Mouse (Mus musculus) kidney, postnatal 14 days (tissue): Measurements from ENCODE around the gene Entpd5.

ENCODE experiments used
- DNase-seq: peaks from one replicate; pipeline ENCODE4 v3.0.0; 2022; ENCODE audit warnings: mixed read lengths

Gene Entpd5

GRCm38 (mm10) chr12:84408819-84409507 is at the start of gene Entpd5, which contains the start of gene Bbof1:
Entpd5 (minus strand) TSS chr12:84409029.
Bbof1 (plus strand) TSS chr12:84409071.
- DNase-seq = peak; percentile 94

GRCm38 (mm10) chr12:84456911-84457310 is 48.1 kb upstream of the Entpd5 start:
- no peak for DNase-seq

- DNase-seq = no peak
These were observed 43.0 kb upstream of the Entpd5 start for GRCm38 (mm10) chr12:84451801-84452200.

GRCm38 (mm10) chr12:84450718-84451646 is 42.2 kb upstream of the Entpd5 start, which contains the start of the genes Aldh6a1 and Lin52:
Aldh6a1 (minus strand) TSS chr12:84451004.
Lin52 (plus strand) TSS chr12:84451422.
- DNase-seq = peak; percentile 99

- peak; percentile 75 for DNase-seq
These were observed 41.5 kb upstream of the Entpd5 start for GRCm38 (mm10) chr12:84450351-84450717.

GRCm38 (mm10) chr12:84449887-84450286 is 41.1 kb upstream of the Entpd5 start:
- DNase-seq = peak; percentile 15

- peak; percentile 26 for DNase-seq
These were observed 39.4 kb upstream of the Entpd5 start for GRCm38 (mm10) chr12:84448181-84448580.

- DNase-seq = peak; percentile 28
These were observed 38.6 kb upstream of the Entpd5 start for GRCm38 (mm10) chr12:84447386-84447785.

- DNase-seq = no peak
These were observed 33.7 kb upstream of the Entpd5 start for GRCm38 (mm10) chr12:84442526-84442925.

GRCm38 (mm10) chr12:84438697-84439096 is 29.9 kb upstream of the Entpd5 start:
- no peak for DNase-seq

- no peak for DNase-seq
These were observed 21.0 kb upstream of the Entpd5 start for GRCm38 (mm10) chr12:84429825-84430224.

- DNase-seq = no peak
These were observed 15.2 kb upstream of the Entpd5 start for GRCm38 (mm10) chr12:84423990-84424389.

GRCm38 (mm10) chr12:84417605-84417922 is 8.7 kb upstream of the Entpd5 start:
- DNase-seq = no peak

GRCm38 (mm10) chr12:84416834-84417604 is 8.2 kb upstream of the Entpd5 start, which contains the start of gene Rnf113a2:
Rnf113a2 (plus strand) TSS chr12:84417196.
- peak; percentile 91 for DNase-seq

- no peak for DNase-seq
These were observed 683 bp downstream of the Entpd5 start for GRCm38 (mm10) chr12:84407874-84408818.

- no peak for DNase-seq
These were observed 1.6 kb downstream of the Entpd5 start for GRCm38 (mm10) chr12:84407259-84407658.

- DNase-seq = no peak
These were observed 4.3 kb downstream of the Entpd5 start for GRCm38 (mm10) chr12:84404541-84404940.

GRCm38 (mm10) chr12:84402923-84403322 is 5.9 kb downstream of the Entpd5 start:
- DNase-seq = peak; percentile 42

- peak; percentile 63 for DNase-seq
These were observed 8.2 kb downstream of the Entpd5 start for GRCm38 (mm10) chr12:84400653-84401052.

GRCm38 (mm10) chr12:84400068-84400467 is 8.8 kb downstream of the Entpd5 start:
- DNase-seq = no peak

- peak; percentile 51 for DNase-seq
These were observed 9.2 kb downstream of the Entpd5 start for GRCm38 (mm10) chr12:84399663-84400062.

GRCm38 (mm10) chr12:84399135-84399534 is 9.7 kb downstream of the Entpd5 start:
- DNase-seq = no peak
